Mouse (Mus musculus): ENCODE results near the gene Scyl1.
A peak's percentile ranks its signal among the peaks of the same experiment; 100 is the strongest.

The Scyl1 gene

GRCm38 (mm10) chr19:5787920-5788319 is 16.7 kb upstream of the Scyl1 start:
- DNase-seq (ENCODE audit: low spot score in 2 of 2): no peak

- DNase-seq (ENCODE audit: low spot score in 2 of 2): peak; percentile 81 to 90
Measured at GRCm38 (mm10) chr19:5787128-5787635, 16.0 kb upstream of the Scyl1 start.

- DNase-seq (ENCODE audit: low spot score in 2 of 2): peak; percentile 76 to 86
Measured at GRCm38 (mm10) chr19:5786441-5787114, 15.4 kb upstream of the Scyl1 start.

GRCm38 (mm10) chr19:5784958-5785577 is 13.8 kb upstream of the Scyl1 start:
- DNase-seq (ENCODE audit: low spot score in 2 of 2): no peak

GRCm38 (mm10) chr19:5782121-5782520 is 10.9 kb upstream of the Scyl1 start:
- no peak for DNase-seq (ENCODE audit: low spot score in 2 of 2)

GRCm38 (mm10) chr19:5781532-5781931 is 10.3 kb upstream of the Scyl1 start:
- no peak for DNase-seq (ENCODE audit: low spot score in 2 of 2)

- no peak for DNase-seq (ENCODE audit: low spot score in 2 of 2)
Measured at GRCm38 (mm10) chr19:5780203-5780602, 9.0 kb upstream of the Scyl1 start.

- DNase-seq (ENCODE audit: low spot score in 2 of 2): no peak
Measured at GRCm38 (mm10) chr19:5778312-5778711, 7.1 kb upstream of the Scyl1 start.

- no peak for DNase-seq (ENCODE audit: low spot score in 2 of 2)
Measured at GRCm38 (mm10) chr19:5777387-5778032, 6.3 kb upstream of the Scyl1 start.

GRCm38 (mm10) chr19:5770311-5770710 is 908 bp downstream of the Scyl1 start:
- DNase-seq (ENCODE audit: low spot score in 2 of 2): peak in 1 of 2 experiments; percentile 17

- no peak for DNase-seq (ENCODE audit: low spot score in 2 of 2)
Measured at GRCm38 (mm10) chr19:5767271-5767670, 3.9 kb downstream of the Scyl1 start.

GRCm38 (mm10) chr19:5763163-5763562 is 8.1 kb downstream of the Scyl1 start:
- DNase-seq (ENCODE audit: low spot score in 2 of 2): no peak

GRCm38 (mm10) chr19:5758878-5759403 is 12.3 kb downstream of the Scyl1 start:
- no peak for DNase-seq (ENCODE audit: low spot score in 2 of 2)

- no peak for DNase-seq (ENCODE audit: low spot score in 2 of 2)
Measured at GRCm38 (mm10) chr19:5756991-5757636, 14.1 kb downstream of the Scyl1 start.

GRCm38 (mm10) chr19:5756321-5756985 is 14.8 kb downstream of the Scyl1 start:
- no peak for DNase-seq (ENCODE audit: low spot score in 2 of 2)

GRCm38 (mm10) chr19:5751742-5752141 is 19.5 kb downstream of the Scyl1 start:
- no peak for DNase-seq (ENCODE audit: low spot score in 2 of 2)

- no peak for DNase-seq (ENCODE audit: low spot score in 2 of 2)
Measured at GRCm38 (mm10) chr19:5750951-5751350, 20.3 kb downstream of the Scyl1 start.

- DNase-seq (ENCODE audit: low spot score in 2 of 2): no peak
Measured at GRCm38 (mm10) chr19:5749476-5749875, 21.7 kb downstream of the Scyl1 start.

- DNase-seq (ENCODE audit: low spot score in 2 of 2): no peak
Measured at GRCm38 (mm10) chr19:5746907-5747363, 24.3 kb downstream of the Scyl1 start.

GRCm38 (mm10) chr19:5745756-5746710 is 25.2 kb downstream of the Scyl1 start:
- DNase-seq (ENCODE audit: low spot score in 2 of 2): no peak

All from heart, adult 9 months (tissue).